Mouse (Mus musculus): Measurements from ENCODE around the gene Tacc2. TPM values are rescaled to one million over a fixed set of nuclear protein-coding genes. Genes with fewer than 3 reads are reported as not detected.

The Tacc2 gene
- polyA plus RNA-seq, 1 experiment from 2014 or later, result 85.5 TPM

- H3K4me1 ChIP-seq, result peaks cover 11% of the 10 kb centered on the region
- H3K9ac ChIP-seq, result no peak overlapping the region
- peaks cover 19% of the 10 kb centered on the region for H3K36me3 ChIP-seq
- H3K27me3 ChIP-seq (replicated peaks), result no peaks in the 10 kb centered on the region
- no peak overlapping the region for H3K4me3 ChIP-seq
- 87% methylated on average over 12 of the region's 12 CpGs for WGBS
- peak overlapping the region; percentile 83 for H3K4me2 ChIP-seq (replicated peaks)
- ATAC-seq (ENCODE audit: low FRiP score, low read depth), result peak; percentile 14; the same call in 1 of the 2 replicates
- no peak overlapping the region for H3K27ac ChIP-seq
- no peaks in the 10 kb centered on the region for H3K9me3 ChIP-seq
Observed at GRCm38 (mm10) chr7:130547635-130548175, 29.5 kb upstream of the Tacc2 start.

- 65% methylated on average over 5 of the region's 5 CpGs for WGBS
- H3K36me3 ChIP-seq, result no peaks in the 10 kb centered on the region
- no peak overlapping the region for H3K4me3 ChIP-seq
- no peaks in the 10 kb centered on the region for H3K4me1 ChIP-seq
- no peak overlapping the region for H3K4me2 ChIP-seq (replicated peaks)
- no peak overlapping the region for H3K9ac ChIP-seq
- no peaks in the 10 kb centered on the region for H3K9me3 ChIP-seq
- no peak for ATAC-seq (ENCODE audit: low FRiP score, low read depth)
- H3K27ac ChIP-seq, result no peak overlapping the region
- H3K27me3 ChIP-seq (replicated peaks), result no peaks in the 10 kb centered on the region
Observed at GRCm38 (mm10) chr7:130552780-130553179, 24.5 kb upstream of the Tacc2 start.

GRCm38 (mm10) chr7:130553321-130553720, 23.9 kb upstream of the Tacc2 start:
- 73% methylated on average over 4 of the region's 4 CpGs for WGBS
- Histone ChIP-seq H3K9ac (no peak overlapping the region), H3K4me1 (no peaks in the 10 kb centered on the region), H3K36me3 (no peaks in the 10 kb centered on the region), H3K4me2 (replicated peaks) (no peak overlapping the region), H3K27ac (no peak overlapping the region), H3K27me3 (replicated peaks) (no peaks in the 10 kb centered on the region), H3K9me3 (no peaks in the 10 kb centered on the region), H3K4me3 (no peak overlapping the region)
- no peak for ATAC-seq (ENCODE audit: low FRiP score, low read depth)

GRCm38 (mm10) chr7:130555597-130555996, 21.6 kb upstream of the Tacc2 start:
- no peak overlapping the region for H3K9ac ChIP-seq
- no peaks in the 10 kb centered on the region for H3K36me3 ChIP-seq
- H3K27ac ChIP-seq, result no peak overlapping the region
- H3K4me3 ChIP-seq, result no peak overlapping the region
- 73% methylated on average over 5 of the region's 5 CpGs for WGBS
- no peak overlapping the region for H3K4me2 ChIP-seq (replicated peaks)
- no peaks in the 10 kb centered on the region for H3K27me3 ChIP-seq (replicated peaks)
- no peak for ATAC-seq (ENCODE audit: low FRiP score, low read depth)
- H3K4me1 ChIP-seq, result no peaks in the 10 kb centered on the region
- H3K9me3 ChIP-seq, result no peaks in the 10 kb centered on the region

- no peaks in the 10 kb centered on the region for H3K27me3 ChIP-seq (replicated peaks)
- WGBS, result 79% methylated on average over 4 of the region's 4 CpGs
- H3K9me3 ChIP-seq, result no peaks in the 10 kb centered on the region
- H3K36me3 ChIP-seq, result no peaks in the 10 kb centered on the region
- H3K4me3 ChIP-seq, result no peak overlapping the region
- no peaks in the 10 kb centered on the region for H3K4me1 ChIP-seq
- no peak for ATAC-seq (ENCODE audit: low FRiP score, low read depth)
- no peak overlapping the region for H3K4me2 ChIP-seq (replicated peaks)
- no peak overlapping the region for H3K9ac ChIP-seq
- no peak overlapping the region for H3K27ac ChIP-seq
Observed at GRCm38 (mm10) chr7:130558592-130558991, 18.6 kb upstream of the Tacc2 start.

GRCm38 (mm10) chr7:130560933-130561332, 16.3 kb upstream of the Tacc2 start:
- no peak overlapping the region for H3K4me3 ChIP-seq
- H3K27ac ChIP-seq, result no peak overlapping the region
- ATAC-seq (ENCODE audit: low FRiP score, low read depth), result no peak
- no peak overlapping the region for H3K4me2 ChIP-seq (replicated peaks)
- no peaks in the 10 kb centered on the region for H3K27me3 ChIP-seq (replicated peaks)
- no peak overlapping the region for H3K9ac ChIP-seq
- H3K36me3 ChIP-seq, result no peaks in the 10 kb centered on the region
- no peaks in the 10 kb centered on the region for H3K4me1 ChIP-seq
- H3K9me3 ChIP-seq, result no peaks in the 10 kb centered on the region
- 86% methylated on average over 1 of the region's 1 CpGs for WGBS

GRCm38 (mm10) chr7:130563276-130563675, 14.0 kb upstream of the Tacc2 start:
- Histone ChIP-seq H3K4me3 (no peak overlapping the region), H3K27ac (no peak overlapping the region), H3K9me3 (no peaks in the 10 kb centered on the region), H3K4me1 (no peaks in the 10 kb centered on the region), H3K4me2 (replicated peaks) (no peak overlapping the region), H3K9ac (no peak overlapping the region), H3K27me3 (replicated peaks) (no peaks in the 10 kb centered on the region), H3K36me3 (no peaks in the 10 kb centered on the region)
- WGBS, result 94% methylated on average over 4 of the region's 4 CpGs
- no peak for ATAC-seq (ENCODE audit: low FRiP score, low read depth)

GRCm38 (mm10) chr7:130563880-130564279, 13.4 kb upstream of the Tacc2 start:
- Histone ChIP-seq H3K4me1 (no peaks in the 10 kb centered on the region), H3K9ac (no peak overlapping the region), H3K27ac (no peak overlapping the region), H3K4me2 (replicated peaks) (no peak overlapping the region), H3K36me3 (no peaks in the 10 kb centered on the region), H3K9me3 (no peaks in the 10 kb centered on the region), H3K27me3 (replicated peaks) (no peaks in the 10 kb centered on the region), H3K4me3 (no peak overlapping the region)
- ATAC-seq (ENCODE audit: low FRiP score, low read depth), result no peak
- WGBS, result 65% methylated on average over 4 of the region's 4 CpGs

- Histone ChIP-seq H3K9me3 (no peaks in the 10 kb centered on the region), H3K4me3 (no peak overlapping the region), H3K36me3 (no peaks in the 10 kb centered on the region), H3K4me1 (no peaks in the 10 kb centered on the region), H3K27ac (no peak overlapping the region), H3K27me3 (replicated peaks) (no peaks in the 10 kb centered on the region), H3K9ac (no peak overlapping the region), H3K4me2 (replicated peaks) (no peak overlapping the region)
- no peak for ATAC-seq (ENCODE audit: low FRiP score, low read depth)
- 78% methylated on average over 3 of the region's 3 CpGs for WGBS
Observed at GRCm38 (mm10) chr7:130564596-130564995, 12.6 kb upstream of the Tacc2 start.

- H3K9me3 ChIP-seq, result no peaks in the 10 kb centered on the region
- no peak overlapping the region for H3K27ac ChIP-seq
- no peak overlapping the region for H3K4me3 ChIP-seq
- no peak for ATAC-seq (ENCODE audit: low FRiP score, low read depth)
- no peak overlapping the region for H3K9ac ChIP-seq
- H3K4me1 ChIP-seq, result peaks cover 2% of the 10 kb centered on the region; the same call in 1 of the 2 replicates
- no peaks in the 10 kb centered on the region for H3K36me3 ChIP-seq
- H3K27me3 ChIP-seq (replicated peaks), result no peaks in the 10 kb centered on the region
- 79% methylated on average over 9 of the region's 9 CpGs for WGBS
- H3K4me2 ChIP-seq (replicated peaks), result no peak overlapping the region
Observed at GRCm38 (mm10) chr7:130568783-130569436, 8.3 kb upstream of the Tacc2 start.

GRCm38 (mm10) chr7:130570472-130570871, 6.8 kb upstream of the Tacc2 start:
- no peak for ATAC-seq (ENCODE audit: low FRiP score, low read depth)
- no peaks in the 10 kb centered on the region for H3K27me3 ChIP-seq (replicated peaks)
- H3K36me3 ChIP-seq, result no peaks in the 10 kb centered on the region
- H3K9ac ChIP-seq, result no peak overlapping the region
- H3K4me1 ChIP-seq, result peaks cover 5% of the 10 kb centered on the region
- H3K4me3 ChIP-seq, result no peak overlapping the region
- WGBS, result 32% methylated on average over 7 of the region's 7 CpGs
- H3K9me3 ChIP-seq, result no peaks in the 10 kb centered on the region
- no peak overlapping the region for H3K27ac ChIP-seq
- H3K4me2 ChIP-seq (replicated peaks), result no peak overlapping the region

- peaks cover 5% of the 10 kb centered on the region for H3K4me1 ChIP-seq
- 70% methylated on average over 11 of the region's 11 CpGs for WGBS
- H3K4me2 ChIP-seq (replicated peaks), result no peak within 1 kb of the TSS
- H3K36me3 ChIP-seq, result no peaks in the 10 kb centered on the region
- H3K9ac ChIP-seq, result no peak within 1 kb of the TSS
- H3K27me3 ChIP-seq (replicated peaks), result no peaks in the 10 kb centered on the region
- H3K9me3 ChIP-seq, result no peaks in the 10 kb centered on the region
- no peak for ATAC-seq (ENCODE audit: low FRiP score, low read depth)
- H3K4me3 ChIP-seq, result no peak within 1 kb of the TSS
- no peak within 1 kb of the TSS for H3K27ac ChIP-seq
Observed at GRCm38 (mm10) chr7:130572821-130573220, 4.4 kb upstream of the Tacc2 start, which contains the start of gene Nsmce4a. Nsmce4a (minus strand) TSS chr7:130573118.

GRCm38 (mm10) chr7:130573746-130574145, 3.5 kb upstream of the Tacc2 start:
- no peak overlapping the region for H3K27ac ChIP-seq
- H3K27me3 ChIP-seq (replicated peaks), result no peaks in the 10 kb centered on the region
- H3K4me3 ChIP-seq, result no peak overlapping the region
- H3K9me3 ChIP-seq, result no peaks in the 10 kb centered on the region
- no peaks in the 10 kb centered on the region for H3K36me3 ChIP-seq
- H3K9ac ChIP-seq, result no peak overlapping the region
- H3K4me2 ChIP-seq (replicated peaks), result no peak overlapping the region
- WGBS, result 93% methylated on average over 10 of the region's 10 CpGs
- no peak for ATAC-seq (ENCODE audit: low FRiP score, low read depth)
- peaks cover 5% of the 10 kb centered on the region for H3K4me1 ChIP-seq

All from neural tube, embryonic 12.5 days (tissue).